ENCODE assay signal across 8 mouse cellular contexts in the genomic region with DNA sequence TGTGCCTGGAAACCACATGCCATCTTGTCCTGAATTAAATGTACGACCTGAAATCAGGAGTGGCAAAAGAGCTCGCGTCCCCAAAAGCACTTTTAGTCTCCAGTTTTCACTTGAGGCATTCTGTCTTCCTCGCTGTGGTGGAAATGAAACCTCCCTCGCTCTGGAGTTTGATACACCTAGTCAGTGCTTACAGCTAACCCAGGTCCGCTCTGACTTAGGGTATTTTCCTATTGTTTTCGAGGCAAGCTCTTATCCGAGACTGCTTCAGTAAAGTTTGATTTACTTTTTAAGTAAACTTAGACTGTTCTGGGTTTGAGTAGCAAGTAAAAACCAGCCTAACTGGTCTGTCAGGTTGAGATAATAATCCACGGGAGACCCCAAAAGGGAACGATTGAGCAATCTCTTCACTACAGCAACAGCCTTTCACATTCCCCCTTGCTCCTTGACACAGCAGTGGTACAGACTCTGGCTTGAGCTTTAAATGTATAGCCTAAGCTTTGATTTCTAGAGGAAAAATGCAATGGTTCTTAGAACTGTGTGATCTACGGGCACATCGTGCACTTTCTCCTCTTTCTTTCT. TPM values are rescaled to one million over a fixed set of nuclear protein-coding genes. Genes with fewer than 3 reads are reported as not detected.
DNase-seq lines count a peak whose midpoint lies in the region; ATAC-seq and TF ChIP-seq lines count a peak whose summit lies in the region.

No protein-coding gene starts in this region.

- peak overlapping the region; percentile 95 for H3K9ac ChIP-seq in heart, embryonic 13.5 days
- peak overlapping the region; percentile 79 for H3K9ac ChIP-seq in MEL (ENCODE audit: control insufficient read depth, low read depth, low read length, poor library complexity, severe bottlenecking)
- peak overlapping the region; percentile 92 for H3K9ac ChIP-seq in forebrain, embryonic 12.5 days
- peak overlapping the region; percentile 94 for H3K9ac ChIP-seq in limb, embryonic 15.5 days
- peak overlapping the region; percentile 85 for H3K9ac ChIP-seq in midbrain, postnatal 0 days (replicated peaks; ENCODE audit: low read length, poor library complexity, severe bottlenecking)

- H3K9me3 ChIP-seq in heart, embryonic 13.5 days: no peaks in the 10 kb centered on the region
- H3K9me3 ChIP-seq in MEL (replicated peaks; ENCODE audit: insufficient read depth, low read length): no peaks in the 10 kb centered on the region
- no peaks in the 10 kb centered on the region for H3K9me3 ChIP-seq in forebrain, embryonic 12.5 days
- H3K9me3 ChIP-seq in limb, embryonic 15.5 days: no peaks in the 10 kb centered on the region
- H3K9me3 ChIP-seq in midbrain, postnatal 0 days (ENCODE audit: low read length): no peaks in the 10 kb centered on the region

- DNase-seq in heart, postnatal 14 days: no peak
- peak; percentile 69 for DNase-seq in MEL (ENCODE audit: low read depth, low spot score)
- DNase-seq in midbrain, postnatal 0 days (ENCODE audit: low spot score): peak; percentile 5
- DNase-seq in cerebellum, adult 18-20 months: no peak
- DNase-seq in adrenal gland, adult 2 months: no peak

- H3K36me3 ChIP-seq in heart, embryonic 13.5 days: peaks cover 4% of the 10 kb centered on the region; the same call in 1 of the 2 replicates
- H3K36me3 ChIP-seq in MEL (ENCODE audit: control insufficient read depth in 1 of 2, insufficient read depth in 2 of 2, low read length in 2 of 2): peaks cover 0 to 13% of the 10 kb centered on the region in 2 experiments; a peak in 2 of 4 replicates
- no peaks in the 10 kb centered on the region; the same call in 1 of the 2 replicates for H3K36me3 ChIP-seq in forebrain, embryonic 12.5 days (replicated peaks)
- no peaks in the 10 kb centered on the region for H3K36me3 ChIP-seq in limb, embryonic 15.5 days
- H3K36me3 ChIP-seq in midbrain, postnatal 0 days (ENCODE audit: insufficient read depth, low read length): no peaks in the 10 kb centered on the region; the same call in 1 of the 2 replicates

- ATAC-seq in heart, embryonic 13.5 days (ENCODE audit: extremely low read depth, insufficient number of reproducible peaks, low FRiP score, low TSS enrichment): no peak
- peak; percentile 47; the same call in 1 of the 2 replicates for ATAC-seq in forebrain, embryonic 12.5 days (ENCODE audit: low FRiP score)
- no peak for ATAC-seq in limb, embryonic 15.5 days (ENCODE audit: insufficient number of reproducible peaks, low FRiP score, low TSS enrichment, low read depth)
- no peak for ATAC-seq in midbrain, postnatal 0 days (ENCODE audit: low FRiP score)

- no peaks in the 10 kb centered on the region for H3K27me3 ChIP-seq in heart, embryonic 13.5 days (replicated peaks)
- no peaks in the 10 kb centered on the region for H3K27me3 ChIP-seq in MEL (ENCODE audit: control insufficient read depth in 1 of 2, insufficient read depth in 2 of 2, low read length in 2 of 2)
- no peaks in the 10 kb centered on the region for H3K27me3 ChIP-seq in forebrain, embryonic 12.5 days
- no peaks in the 10 kb centered on the region for H3K27me3 ChIP-seq in limb, embryonic 15.5 days
- H3K27me3 ChIP-seq in midbrain, postnatal 0 days (ENCODE audit: insufficient read depth, low read length): no peaks in the 10 kb centered on the region

- H3K4me3 ChIP-seq in heart, embryonic 13.5 days: peak overlapping the region; percentile 88
- H3K4me3 ChIP-seq in MEL (ENCODE audit: control insufficient read depth in 1 of 2, insufficient read depth in 1 of 2, low read depth in 2 of 2, low read length in 2 of 2): peak overlapping the region; percentile 72 to 99
- peak overlapping the region; percentile 77 for H3K4me3 ChIP-seq in forebrain, embryonic 12.5 days (replicated peaks)
- H3K4me3 ChIP-seq in limb, embryonic 15.5 days: peak overlapping the region; percentile 86
- peak overlapping the region; percentile 90 for H3K4me3 ChIP-seq in midbrain, postnatal 0 days (ENCODE audit: low read depth, low read length)

- H3K4me2 ChIP-seq in heart, embryonic 13.5 days: peak overlapping the region; percentile 88
- H3K4me2 ChIP-seq in forebrain, embryonic 12.5 days: peak overlapping the region; percentile 66
- peak overlapping the region; percentile 45 for H3K4me2 ChIP-seq in limb, embryonic 15.5 days
- H3K4me2 ChIP-seq in midbrain, postnatal 0 days (ENCODE audit: low read depth, low read length, poor library complexity, severe bottlenecking): peak overlapping the region; percentile 75

- TF ChIP-seq EP300 in MEL (IDR thresholded peaks at IDR 0.05; ENCODE audit: low read depth in 1 of 2, low read length in 2 of 2): no peak

- WGBS in heart, embryonic 13.5 days: 13% methylated on average over 12 of the region's 12 CpGs
- WGBS in forebrain, embryonic 12.5 days: 18% methylated on average over 12 of the region's 12 CpGs
- WGBS in limb, embryonic 15.5 days: 9% methylated on average over 12 of the region's 12 CpGs
- WGBS in midbrain, postnatal 0 days: 12% methylated on average over 12 of the region's 12 CpGs

- TF ChIP-seq POLR2A in MEL (IDR thresholded peaks at IDR 0.05; ENCODE audit: control insufficient read depth in 1 of 2, insufficient read depth in 1 of 2, low read depth in 1 of 2, low read length in 2 of 2, poor library complexity in 1 of 2): no peak

- TF ChIP-seq CTCF in MEL (IDR thresholded peaks at IDR 0.05 in 2 of 3, conservative IDR thresholded peaks at IDR 0.05 in 1 of 3; ENCODE audit: control insufficient read depth in 1 of 3, insufficient read depth in 1 of 3, low read depth in 2 of 3, low read length in 3 of 3, poor library complexity in 1 of 3, severe bottlenecking in 1 of 3): no peak
- TF ChIP-seq CTCF in midbrain, postnatal 0 days (IDR thresholded peaks at IDR 0.05): no peak

- peak overlapping the region; percentile 99 for H3K27ac ChIP-seq in heart, embryonic 13.5 days (replicated peaks)
- H3K27ac ChIP-seq in MEL (ENCODE audit: control insufficient read depth, low read depth, low read length): peak overlapping the region; percentile 63
- peak overlapping the region; percentile 97 for H3K27ac ChIP-seq in forebrain, embryonic 12.5 days
- H3K27ac ChIP-seq in limb, embryonic 15.5 days: peak overlapping the region; percentile 99
- peak overlapping the region; percentile 94 for H3K27ac ChIP-seq in midbrain, postnatal 0 days (ENCODE audit: low read depth, low read length)

- intact Hi-C loops in heart, postnatal 14 days (cut with DNase I): loop anchor here (2.0 to 5.0 kb wide), 2 partner anchors 33 to 64 kb away; a partner anchor contains a TSS

- peaks cover 11% of the 10 kb centered on the region for H3K79me2 ChIP-seq in MEL (ENCODE audit: control insufficient read depth, insufficient read depth, low read length, poor library complexity)

- H3K4me1 ChIP-seq in heart, embryonic 13.5 days: peaks cover 16% of the 10 kb centered on the region
- H3K4me1 ChIP-seq in MEL (ENCODE audit: control insufficient read depth in 1 of 2, insufficient read depth in 2 of 2, low read length in 2 of 2): peaks cover 8 to 10% of the 10 kb centered on the region in 2 experiments; a peak in 3 of 4 replicates
- peaks cover 13% of the 10 kb centered on the region for H3K4me1 ChIP-seq in forebrain, embryonic 12.5 days
- peaks cover 9% of the 10 kb centered on the region for H3K4me1 ChIP-seq in limb, embryonic 15.5 days
- H3K4me1 ChIP-seq in midbrain, postnatal 0 days (ENCODE audit: insufficient read depth, low read length): no peaks in the 10 kb centered on the region

- no peak for TF ChIP-seq RAD21 in MEL (IDR thresholded peaks at IDR 0.05; ENCODE audit: low read depth, low read length)

RNA-seq across cellular contexts. Expression of a gene that starts 0.9 kb away (rescaled TPM):
- polyA plus RNA-seq in heart, embryonic 13.5 days (2015; fragmentation: Nextera tagmentation; extraction: Ambion mirVana): 22.6 and 23.4 TPM in 2 replicates
- 10 to 100 TPM; 27.6 to 28.9 TPM for total RNA-seq in heart, postnatal 14 days (2021)
- total RNA-seq in MEL (2012; rRNA removed): 21.7 and 23.2 TPM in 2 replicates
- 10 to 100 TPM in 1 of 2 experiments, not detected in 1; 27.9 TPM for polyA plus RNA-seq in MEL (2012; ENCODE audit: insufficient read depth in 1 of 2, insufficient read length in 2 of 2, low read depth in 1 of 2, low replicate concordance in 2 of 2, missing spikeins in 1 of 2)
- 42.7 and 44.4 TPM in 2 replicates for polyA plus RNA-seq in forebrain, embryonic 12.5 days (2016; fragmentation: Nextera tagmentation; extraction: Ambion mirVana)
- polyA plus RNA-seq in limb, embryonic 15.5 days (2015; fragmentation: Nextera tagmentation; extraction: Ambion mirVana): 35.3 and 39.3 TPM in 2 replicates
- total RNA-seq in midbrain, postnatal 0 days (2014; rRNA removed): 33.2 and 38.9 TPM in 2 replicates
- 37.4 and 40.9 TPM in 2 replicates for polyA plus RNA-seq in midbrain, postnatal 0 days (2015; fragmentation: Nextera tagmentation; extraction: Ambion mirVana)
- total RNA-seq in adrenal gland, adult 2 months (2021): 10 to 100 TPM; 29.9 to 36.2 TPM
- polyA plus RNA-seq in adrenal gland, adult 2 months (2012; rRNA removed): 5.2 and 5.7 TPM in 2 replicates

RNA-seq across cellular contexts. Expression of a gene that starts 7.9 kb away (rescaled TPM):
- polyA plus RNA-seq in heart, embryonic 13.5 days (2015; fragmentation: Nextera tagmentation; extraction: Ambion mirVana): 31.6 and 33.3 TPM in 2 replicates
- total RNA-seq in heart, postnatal 14 days (2021): 1 to 10 TPM; 4.4 to 5.8 TPM
- total RNA-seq in MEL (2012; rRNA removed): 25.5 and 26.4 TPM in 2 replicates
- polyA plus RNA-seq in MEL (2012; ENCODE audit: insufficient read depth in 1 of 2, insufficient read length in 2 of 2, low read depth in 1 of 2, low replicate concordance in 2 of 2, missing spikeins in 1 of 2): 10 to 100 TPM in 1 of 2 experiments, not detected in 1; 33.6 TPM
- 63.1 and 65.9 TPM in 2 replicates for polyA plus RNA-seq in forebrain, embryonic 12.5 days (2016; fragmentation: Nextera tagmentation; extraction: Ambion mirVana)
- polyA plus RNA-seq in limb, embryonic 15.5 days (2015; fragmentation: Nextera tagmentation; extraction: Ambion mirVana): 36.5 and 37.1 TPM in 2 replicates
- 4.1 and 7.5 TPM in 2 replicates for total RNA-seq in midbrain, postnatal 0 days (2014; rRNA removed)
- polyA plus RNA-seq in midbrain, postnatal 0 days (2015; fragmentation: Nextera tagmentation; extraction: Ambion mirVana): 5.1 and 5.4 TPM in 2 replicates
- 1 to 10 TPM; 1.9 to 3.1 TPM for total RNA-seq in adrenal gland, adult 2 months (2021)
- 0.58 and 0.78 TPM in 2 replicates for polyA plus RNA-seq in adrenal gland, adult 2 months (2012; rRNA removed)

RNA-seq across cellular contexts. Expression of a gene that starts 27.3 kb away (rescaled TPM):
- polyA plus RNA-seq in heart, embryonic 13.5 days (2015; fragmentation: Nextera tagmentation; extraction: Ambion mirVana): 4.6 and 4.9 TPM in 2 replicates
- total RNA-seq in heart, postnatal 14 days (2021): 1 to 10 TPM; 1.9 to 2.2 TPM
- total RNA-seq in MEL (2012; rRNA removed): 2.0 and 3.0 TPM in 2 replicates
- 1 to 10 TPM in 1 of 2 experiments, not detected in 1; 3.5 TPM for polyA plus RNA-seq in MEL (2012; ENCODE audit: insufficient read depth in 1 of 2, insufficient read length in 2 of 2, low read depth in 1 of 2, low replicate concordance in 2 of 2, missing spikeins in 1 of 2)
- 6.3 and 6.9 TPM in 2 replicates for polyA plus RNA-seq in forebrain, embryonic 12.5 days (2016; fragmentation: Nextera tagmentation; extraction: Ambion mirVana)
- polyA plus RNA-seq in limb, embryonic 15.5 days (2015; fragmentation: Nextera tagmentation; extraction: Ambion mirVana): 3.3 and 4.1 TPM in 2 replicates
- 4.1 and 4.4 TPM in 2 replicates for total RNA-seq in midbrain, postnatal 0 days (2014; rRNA removed)
- polyA plus RNA-seq in midbrain, postnatal 0 days (2015; fragmentation: Nextera tagmentation; extraction: Ambion mirVana): 5.1 and 6.8 TPM in 2 replicates
- total RNA-seq in adrenal gland, adult 2 months (2021): 1 to 10 TPM; 5.3 to 5.6 TPM
- 0.65 and 0.66 TPM in 2 replicates for polyA plus RNA-seq in adrenal gland, adult 2 months (2012; rRNA removed)

RNA-seq across cellular contexts. Expression of a gene that starts 33.6 kb away (rescaled TPM):
- polyA plus RNA-seq in heart, embryonic 13.5 days (2015; fragmentation: Nextera tagmentation; extraction: Ambion mirVana): 15.0 and 15.3 TPM in 2 replicates
- 1 to 10 TPM; 9.2 to 9.6 TPM for total RNA-seq in heart, postnatal 14 days (2021)
- not detected in 2 replicates for total RNA-seq in MEL (2012; rRNA removed)
- polyA plus RNA-seq in MEL (2012; ENCODE audit: insufficient read depth in 1 of 2, insufficient read length in 2 of 2, low read depth in 1 of 2, low replicate concordance in 2 of 2, missing spikeins in 1 of 2): under 1 TPM in 1 of 2 experiments, not detected in 1; 0.10 TPM
- polyA plus RNA-seq in forebrain, embryonic 12.5 days (2016; fragmentation: Nextera tagmentation; extraction: Ambion mirVana): 7.3 and 8.1 TPM in 2 replicates
- polyA plus RNA-seq in limb, embryonic 15.5 days (2015; fragmentation: Nextera tagmentation; extraction: Ambion mirVana): 16.1 and 17.5 TPM in 2 replicates
- total RNA-seq in midbrain, postnatal 0 days (2014; rRNA removed): 3.0 and 5.4 TPM in 2 replicates
- 4.5 and 4.6 TPM in 2 replicates for polyA plus RNA-seq in midbrain, postnatal 0 days (2015; fragmentation: Nextera tagmentation; extraction: Ambion mirVana)
- total RNA-seq in adrenal gland, adult 2 months (2021): 1 to 10 TPM; 2.2 to 3.6 TPM
- polyA plus RNA-seq in adrenal gland, adult 2 months (2012; rRNA removed): 2.2 and 2.5 TPM in 2 replicates

Comparison
In these comparisons a context has a peak if more than half of its experiments do, and no peak if none do; other contexts are left out.
1. DNase-seq: peak in MEL (single experiment) and midbrain, postnatal 0 days (single experiment); none in heart, postnatal 14 days (0 of 2), cerebellum, adult 18-20 months (0 of 2) and adrenal gland, adult 2 months (single experiment).
2. Peak in every context shown above with its lines, with median percentiles within 50 percentile points of each other: H3K27ac ChIP-seq, H3K4me2 ChIP-seq, H3K4me3 ChIP-seq and H3K9ac ChIP-seq.